Mouse (Mus musculus): ENCODE results near the gene Nutm1. TPM values are rescaled to one million over a fixed set of nuclear protein-coding genes. Genes with fewer than 3 reads are reported as not detected.

Gene Nutm1
- total RNA-seq, 2 experiments from 2014 or later: not detected

DNA sequence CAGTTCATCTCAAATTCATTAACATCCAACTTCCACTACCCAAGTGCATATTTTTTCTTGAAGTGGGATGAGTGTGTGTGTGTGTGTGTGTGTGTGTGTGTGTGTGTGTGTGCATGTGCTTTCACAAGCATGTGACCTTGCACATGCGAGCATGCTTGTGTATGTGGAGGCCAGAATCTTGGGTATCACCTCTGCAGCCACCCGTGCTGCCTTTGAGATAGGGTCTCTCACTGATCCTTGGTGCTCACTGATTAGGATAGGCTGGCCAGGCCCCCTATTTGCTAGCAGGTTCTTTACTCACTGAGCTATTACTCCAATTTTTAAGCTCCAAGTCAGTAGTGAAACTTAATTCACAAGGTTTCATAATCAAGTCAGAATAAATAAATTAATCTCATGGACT lies 13.8 kb upstream of the Nutm1 start:
- no peak overlapping the region for H3K4me3 ChIP-seq
- no peak for TF ChIP-seq CTCF (IDR thresholded peaks at IDR 0.05)
- DNase-seq: no peak
- no peak overlapping the region for H3K27ac ChIP-seq
- intact Hi-C loops (cut with DNase I): no loop called here

DNA sequence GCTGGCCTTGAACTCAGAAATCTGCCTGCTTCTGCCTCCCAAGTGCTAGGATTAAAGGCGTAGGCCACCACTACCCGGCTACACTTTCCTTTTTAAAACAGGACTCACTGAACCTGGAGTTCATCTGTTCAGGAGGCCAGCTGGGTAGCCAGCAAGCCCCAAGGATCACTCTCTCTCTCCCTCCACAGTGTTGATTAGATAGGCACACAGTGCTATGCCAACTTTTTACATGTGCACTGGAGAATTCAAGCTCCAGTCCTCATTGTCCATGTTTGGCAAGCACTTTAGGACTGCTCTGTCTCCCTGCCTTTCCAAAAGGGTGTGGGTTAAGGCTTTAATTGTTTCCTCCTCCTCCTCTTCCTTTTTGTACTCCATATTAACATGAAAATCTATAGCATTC lies 10.9 kb upstream of the Nutm1 start:
- no peak for DNase-seq
- no peak for TF ChIP-seq CTCF (IDR thresholded peaks at IDR 0.05)
- H3K4me3 ChIP-seq: peak overlapping the region; percentile 93
- intact Hi-C loops (cut with DNase I): no loop called here
- peak overlapping the region; percentile 13; the same call in 1 of the 2 replicates for H3K27ac ChIP-seq

DNA sequence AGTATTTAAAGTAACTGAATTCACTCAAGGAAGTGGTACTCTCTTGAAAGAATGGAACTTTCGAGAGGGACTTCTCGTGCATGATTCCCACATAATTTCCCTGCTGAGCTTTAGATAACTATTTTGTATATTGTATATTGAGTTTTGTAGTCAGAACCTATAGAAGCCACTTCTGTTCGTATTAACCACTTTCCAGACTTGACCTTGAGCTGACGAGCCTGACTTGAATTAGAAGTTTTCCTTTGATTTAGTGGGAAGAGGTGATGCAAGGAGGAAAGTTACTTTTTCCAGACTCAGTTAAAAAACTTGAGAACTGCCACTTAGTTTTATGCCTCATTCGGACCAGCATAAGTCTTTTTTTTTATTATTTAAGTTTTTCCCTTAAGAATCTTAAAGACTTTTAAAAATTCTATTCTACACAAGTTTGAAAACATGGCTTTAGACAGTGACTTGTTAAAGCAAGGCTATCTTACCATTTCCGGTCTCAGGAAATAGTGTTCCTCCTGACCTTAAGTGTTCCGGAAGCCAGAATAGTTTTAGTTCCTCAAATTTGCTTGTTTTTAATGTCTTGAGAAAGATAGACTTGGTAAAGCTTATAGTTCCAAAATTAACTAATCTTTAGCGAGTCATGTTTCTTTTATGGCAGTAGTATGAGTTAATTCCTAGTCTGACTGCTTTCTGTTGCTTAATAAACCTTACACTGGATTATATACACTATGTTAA lies 8.6 kb upstream of the Nutm1 start:
- DNase-seq: no peak
- intact Hi-C loops (cut with DNase I): loop anchor here (5.0 to 10.0 kb wide), 2 partner anchors 67 to 100 kb away; partner anchors contain the start of gene Emc4
- Histone ChIP-seq H3K27ac (peak overlapping the region; percentile 99), H3K4me3 (peak overlapping the region; percentile 93)
- no peak for TF ChIP-seq CTCF (IDR thresholded peaks at IDR 0.05)

DNA sequence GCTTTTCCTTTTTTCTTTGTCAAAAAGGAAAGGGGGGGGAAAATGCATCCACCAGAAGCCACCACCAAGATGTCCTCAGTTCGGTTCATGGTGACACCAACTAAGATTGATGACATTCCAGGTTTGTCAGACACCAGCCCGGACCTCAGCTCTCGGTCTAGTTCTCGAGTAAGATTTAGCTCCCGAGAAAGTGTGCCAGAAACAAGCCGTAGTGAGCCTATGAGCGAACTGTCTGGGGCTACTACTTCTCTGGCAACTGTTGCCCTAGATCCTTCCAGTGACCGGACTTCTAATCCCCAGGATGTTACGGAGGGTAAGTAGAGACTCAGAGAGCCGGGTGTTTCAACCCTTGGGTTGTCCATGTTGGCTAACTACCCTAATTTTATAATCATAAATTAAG lies 7.7 kb upstream of the Nutm1 start:
- intact Hi-C loops (cut with DNase I): loop anchor here (5.0 to 10.0 kb wide), 2 partner anchors 68 to 101 kb away; partner anchors contain the start of gene Emc4
- Histone ChIP-seq H3K4me3 (peak overlapping the region; percentile 93), H3K27ac (peak overlapping the region; percentile 99)
- peak; percentile 58 for DNase-seq
- TF ChIP-seq CTCF (IDR thresholded peaks at IDR 0.05): no peak

DNA sequence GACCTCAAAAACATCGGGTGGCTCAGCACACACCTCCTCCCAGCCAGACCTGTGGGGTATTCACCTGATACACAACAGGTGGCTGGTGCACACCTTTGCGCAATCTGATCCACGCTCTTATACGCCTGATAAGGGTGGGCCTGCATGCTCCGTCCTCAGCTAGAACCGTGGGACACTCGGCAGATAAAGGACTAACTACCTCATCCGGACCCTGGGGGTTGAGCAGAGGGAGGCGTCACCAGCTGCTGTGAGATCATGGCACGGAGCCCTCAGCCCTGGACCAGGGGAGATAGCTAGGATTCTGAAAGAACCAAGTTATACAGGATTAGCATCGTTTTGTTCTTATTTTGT lies 7.1 kb upstream of the Nutm1 start, which contains the start of gene Gm21985:
Gene Gm21985 (plus strand): TSS at position 73 of the 351 bp plus-strand sequence.
- H3K4me3 ChIP-seq: peak within 1 kb of the TSS; percentile 93
- no peak for TF ChIP-seq CTCF (IDR thresholded peaks at IDR 0.05)
- H3K27ac ChIP-seq: peak within 1 kb of the TSS; percentile 99
- DNase-seq: peak; percentile 77
- intact Hi-C loops (cut with DNase I): loop anchor here (5.0 to 10.0 kb wide), 2 partner anchors 69 to 101 kb away; partner anchors contain the start of gene Emc4

DNA sequence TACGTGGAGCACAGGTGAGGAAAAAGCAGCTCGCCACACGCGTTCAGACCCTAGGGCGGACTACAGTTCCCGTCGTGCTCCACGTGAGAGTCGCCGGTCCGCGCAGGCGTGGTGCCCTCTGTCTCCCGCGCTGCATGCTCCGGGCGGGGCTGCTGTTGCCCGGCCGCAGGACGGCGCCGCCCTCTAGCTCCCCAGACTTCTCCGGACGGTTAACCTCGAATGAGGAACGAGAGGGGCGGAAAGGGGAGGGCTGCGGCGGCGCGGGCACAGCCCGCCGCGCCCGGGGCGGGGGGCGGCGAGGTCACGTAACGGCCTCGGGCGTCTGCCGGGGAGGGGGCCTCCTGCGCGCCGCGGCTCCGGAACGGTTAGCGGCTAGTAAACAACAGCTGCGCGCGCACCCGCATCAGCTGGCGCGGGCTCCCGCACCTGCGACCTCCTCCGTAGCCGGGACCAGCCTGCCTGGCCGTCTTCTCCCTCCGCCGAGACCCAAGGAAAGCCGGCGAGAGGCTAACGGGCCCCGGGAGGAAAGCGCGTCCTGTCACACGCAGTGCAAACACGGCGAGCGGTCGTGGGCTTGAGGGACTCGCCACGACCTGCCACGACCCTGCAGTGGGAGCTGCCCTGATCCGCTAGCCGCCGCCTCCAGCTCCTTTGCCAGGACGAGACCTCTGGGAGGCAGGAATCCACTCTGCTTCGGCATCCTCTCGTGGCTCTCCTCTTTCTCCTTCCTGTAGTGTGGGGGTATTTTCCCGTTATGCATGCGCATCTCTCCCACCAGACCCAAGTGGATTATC lies 6.6 kb upstream of the Nutm1 start, which contains the start of gene Slc12a6:
Gene Slc12a6 (plus strand): TSS at position 378 of the 794 bp plus-strand sequence.
- H3K4me3 ChIP-seq: peak within 1 kb of the TSS; percentile 93
- intact Hi-C loops (cut with DNase I): loop anchor here (5.0 to 10.0 kb wide), 2 partner anchors 69 to 102 kb away; partner anchors contain the start of gene Emc4
- DNase-seq: peak; percentile 97

DNA sequence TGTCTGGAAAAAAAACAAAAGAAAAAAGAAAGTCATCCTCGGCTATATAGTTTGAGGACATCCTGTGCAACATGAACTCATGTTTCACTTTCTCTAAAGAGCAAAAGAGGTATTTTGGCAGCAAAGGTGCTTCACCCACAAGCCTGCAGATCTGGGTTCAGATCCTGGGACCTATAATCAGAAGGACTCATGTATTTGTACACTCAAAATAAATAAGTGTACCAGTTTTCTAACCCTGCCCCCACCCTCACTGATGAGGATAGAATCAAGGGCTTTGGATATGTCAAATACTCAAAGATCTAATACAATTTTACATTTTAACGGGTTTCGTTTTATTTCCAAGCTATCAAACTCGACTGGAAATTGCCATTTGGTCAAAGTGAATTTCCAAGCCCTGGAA lies 5.3 kb upstream of the Nutm1 start:
- no peak overlapping the region for H3K4me3 ChIP-seq
- H3K27ac ChIP-seq: no peak overlapping the region
- DNase-seq: no peak
- intact Hi-C loops (cut with DNase I): loop anchor here (5.0 to 10.0 kb wide), 2 partner anchors 70 to 218 kb away; partner anchors contain the start of gene Chrm5
- no peak for TF ChIP-seq CTCF (IDR thresholded peaks at IDR 0.05)

More for the DNA sequence above, 6.6 kb upstream of the Nutm1 start, which contains the start of gene Slc12a6:
- TF ChIP-seq CTCF (IDR thresholded peaks at IDR 0.05): peak; percentile 26; the same call in 1 of the 2 replicates
- peak within 1 kb of the TSS; percentile 99 for H3K27ac ChIP-seq

DNA sequence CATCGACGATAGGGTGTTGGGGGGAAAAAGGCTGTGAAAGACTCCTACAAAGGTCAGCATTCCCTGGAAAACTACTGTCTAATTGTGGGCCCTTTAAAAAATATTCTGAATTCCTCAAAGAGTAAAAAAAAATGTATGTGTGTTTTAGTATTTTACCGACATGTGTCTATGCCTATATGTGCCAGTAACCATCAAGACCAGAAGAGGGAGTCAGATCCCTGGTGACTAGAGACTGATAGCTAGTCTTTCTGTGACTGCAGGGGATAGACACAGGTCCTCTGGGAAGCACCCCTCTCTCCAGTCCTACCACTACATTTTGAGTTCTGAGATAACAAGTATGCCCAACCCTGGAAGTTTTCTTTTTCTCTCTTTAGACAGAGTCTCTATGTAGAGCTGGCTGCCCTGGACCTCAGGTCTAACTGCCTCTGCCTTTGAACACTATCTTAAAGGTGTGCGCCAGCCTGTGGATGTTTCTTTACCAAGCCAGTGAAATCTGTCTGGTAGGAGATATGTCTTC lies 3.7 kb upstream of the Nutm1 start:
- DNase-seq: no peak
- TF ChIP-seq CTCF (IDR thresholded peaks at IDR 0.05): peak; percentile 30
- Histone ChIP-seq H3K27ac (peak overlapping the region; percentile 93), H3K4me3 (peak overlapping the region; percentile 71)
- intact Hi-C loops (cut with DNase I): loop anchor here (5.0 to 10.0 kb wide), 2 partner anchors 72 to 219 kb away; partner anchors contain the start of gene Chrm5

DNA sequence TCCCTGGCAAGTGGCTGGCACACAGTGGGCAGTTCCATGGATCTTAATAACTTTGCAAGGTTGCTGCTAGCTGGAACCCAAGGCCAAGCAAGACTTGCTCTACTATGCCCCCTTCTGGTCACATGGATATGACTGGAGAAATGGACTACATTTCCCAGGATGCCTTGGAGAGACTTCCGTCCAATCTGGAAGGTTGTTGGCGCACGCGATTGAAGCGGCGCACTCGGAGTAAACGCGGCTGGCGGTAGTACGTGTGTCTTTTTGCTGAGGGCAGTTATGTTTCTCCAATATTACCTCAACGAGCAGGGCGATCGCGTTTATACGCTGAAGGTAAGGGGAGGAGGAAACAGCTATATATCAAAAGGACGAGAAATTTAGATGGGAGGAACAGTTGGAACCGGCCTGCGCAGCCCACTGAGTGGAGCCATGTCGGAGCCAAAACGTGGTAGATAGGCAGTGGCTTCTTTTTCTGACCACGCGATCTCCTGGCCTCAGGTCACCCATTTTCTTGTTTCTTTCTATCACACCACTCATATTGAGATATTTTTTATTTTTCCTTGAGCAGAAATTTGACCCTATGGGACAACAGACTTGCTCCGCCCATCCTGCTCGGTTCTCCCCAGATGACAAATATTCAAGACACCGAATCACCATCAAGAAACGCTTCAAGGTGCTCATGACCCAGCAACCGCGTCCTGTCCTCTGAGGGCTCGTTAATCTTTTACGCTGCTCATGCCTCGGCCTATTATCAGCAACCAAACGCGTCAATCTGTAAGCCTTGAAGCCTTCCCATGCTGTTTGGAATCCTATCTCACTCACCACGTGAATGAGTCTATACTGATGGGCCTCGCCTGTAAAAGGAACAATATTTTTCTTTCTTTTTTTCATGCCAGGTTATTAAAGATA lies 2.9 kb upstream of the Nutm1 start, which contains the start of gene Nop10:
Gene Nop10 (plus strand): TSS at position 179 of the 906 bp plus-strand sequence.
- H3K27ac ChIP-seq: peak within 1 kb of the TSS; percentile 93
- H3K4me3 ChIP-seq: peak within 1 kb of the TSS; percentile 71
- intact Hi-C loops (cut with DNase I): loop anchor here (1.0 to 10.0 kb wide), 4 partner anchors 23 to 220 kb away; partner anchors contain the start of genes Chrm5 and Lpcat4
- TF ChIP-seq CTCF (IDR thresholded peaks at IDR 0.05): peak; percentile 87
- DNase-seq: peak; percentile 86

DNA sequence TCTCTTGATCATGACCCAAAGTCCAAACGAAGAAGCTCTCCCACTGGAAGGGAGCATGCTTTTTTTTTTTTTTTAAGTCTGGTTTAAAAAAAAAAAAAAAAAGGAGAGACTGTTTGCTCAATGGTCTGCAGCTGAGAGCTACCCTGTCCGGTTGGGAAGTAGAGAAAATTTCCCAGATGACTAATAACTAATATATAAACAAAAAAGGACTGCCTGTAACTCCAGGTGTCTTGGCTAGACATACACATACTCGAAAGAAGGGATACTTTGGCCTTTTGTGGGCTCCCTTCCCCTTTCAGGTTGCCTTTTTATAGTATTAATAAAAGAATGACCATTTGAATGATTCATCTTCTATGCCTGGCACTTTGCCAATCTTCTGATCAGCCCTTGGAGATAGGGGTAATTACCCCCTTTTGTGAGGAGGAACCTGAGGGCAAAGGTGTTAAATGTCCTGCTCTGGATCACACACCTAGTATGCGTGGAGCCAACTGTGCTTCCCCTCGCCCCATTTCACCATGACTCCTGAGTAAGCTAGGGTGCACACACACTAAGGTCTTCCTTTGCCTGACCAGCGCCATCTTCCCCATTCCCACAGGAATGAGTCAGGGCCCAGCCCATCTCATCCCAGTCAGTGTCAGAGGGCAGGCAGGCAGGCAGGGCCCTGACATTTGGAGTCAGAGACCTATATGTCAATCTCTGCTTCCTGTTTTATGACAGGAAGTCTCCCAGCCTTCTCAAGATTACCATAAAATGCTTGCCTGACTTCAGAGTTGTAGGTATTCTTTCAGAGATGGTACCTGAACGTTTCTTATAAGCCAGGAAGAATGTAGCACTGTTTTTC lies 4.2 kb downstream of the Nutm1 start:
- no peak for DNase-seq
- TF ChIP-seq CTCF (IDR thresholded peaks at IDR 0.05): no peak
- intact Hi-C loops (cut with DNase I): no loop called here

More for the DNA sequence above, 4.2 kb downstream of the Nutm1 start:
- Histone ChIP-seq H3K27ac (no peak overlapping the region), H3K4me3 (no peak overlapping the region)
